ENCODE assay signal across 36 mouse cellular contexts in genomic region chr10:95870782-95871181, GRCm38 (mm10). TPM values are rescaled to one million over a fixed set of nuclear protein-coding genes. Genes with fewer than 3 reads are reported as not detected.
"Had no signal": no experiment of that assay in that cellular context is flagged by ENCODE, and none has a peak within 500 bp of the region (broad histone marks: within the 10 kb centered on the region; RNA-seq: fewer than 3 reads in every experiment).

No protein-coding gene starts in this region.

- H3K27ac ChIP-seq: gastrocnemius, adult 2 months; heart, adult 2 months; heart, embryonic 13.5 days; heart, embryonic 15.5 days; hindbrain, embryonic 13.5 days; hindbrain, embryonic 15.5 days; hindbrain, postnatal 0 days; kidney, embryonic 15.5 days; kidney, postnatal 0 days; limb, embryonic 10.5 days; limb, embryonic 12.5 days had no signal

- H3K4me3 ChIP-seq: gastrocnemius, adult 2 months; heart, adult 2 months; heart, embryonic 13.5 days; heart, embryonic 15.5 days; hindbrain, embryonic 13.5 days; hindbrain, embryonic 15.5 days; kidney, embryonic 15.5 days; limb, embryonic 10.5 days; limb, embryonic 12.5 days had no signal

- H3K36me3 ChIP-seq: heart, embryonic 13.5 days; heart, embryonic 15.5 days; hindbrain, embryonic 13.5 days; hindbrain, embryonic 15.5 days; kidney, embryonic 15.5 days; limb, embryonic 10.5 days; limb, embryonic 12.5 days had no signal

- H3K4me1 ChIP-seq: heart, embryonic 13.5 days; heart, embryonic 15.5 days; hindbrain, embryonic 13.5 days; hindbrain, embryonic 15.5 days; kidney, embryonic 15.5 days; limb, embryonic 10.5 days; limb, embryonic 12.5 days had no signal

- H3K4me2 ChIP-seq: heart, embryonic 11.5 days; heart, embryonic 13.5 days; heart, embryonic 15.5 days; hindbrain, embryonic 13.5 days; hindbrain, embryonic 15.5 days; kidney, embryonic 15.5 days; limb, embryonic 12.5 days had no signal

- H3K27me3 ChIP-seq: heart, embryonic 13.5 days; heart, embryonic 15.5 days; hindbrain, embryonic 13.5 days; hindbrain, embryonic 15.5 days; kidney, embryonic 15.5 days; limb, embryonic 12.5 days had no signal

- H3K9ac ChIP-seq: heart, embryonic 13.5 days; heart, embryonic 15.5 days; hindbrain, embryonic 13.5 days; hindbrain, embryonic 15.5 days; kidney, embryonic 15.5 days; limb, embryonic 12.5 days had no signal

- DNase-seq: gastrocnemius, adult 2 months; gastrocnemius, postnatal 10 days; gastrocnemius, postnatal 25 days; heart, adult 11 months; heart, adult 2 months; heart, postnatal 14 days; heart, postnatal 36 days; kidney, adult 11 months; kidney, adult 2 months; kidney, adult 9 months; kidney, postnatal 14 days; kidney, postnatal 36 days; layer of hippocampus, adult 9-11 months; layer of hippocampus, postnatal 36 days had no signal

- H3K9me3 ChIP-seq: heart, embryonic 13.5 days; heart, embryonic 15.5 days; hindbrain, embryonic 13.5 days; hindbrain, embryonic 15.5 days; kidney, embryonic 15.5 days; limb, embryonic 10.5 days; limb, embryonic 12.5 days had no signal

- ATAC-seq: hindbrain, postnatal 0 days; intestine, embryonic 16.5 days had no signal

RNA-seq across cellular contexts. Expression of gene Gm33543, which starts 28.1 kb away (rescaled TPM):
- total RNA-seq: gastrocnemius, postnatal 4 days; hematopoietic stem cell, adult 5-6 weeks; hindbrain, postnatal 0 days; layer of hippocampus, adult 8-10 months; layer of hippocampus, postnatal 14 days; layer of hippocampus, postnatal 36 days; left cerebral cortex, postnatal 10 days; left cerebral cortex, postnatal 25 days had no signal
- polyA plus RNA-seq: frontal cortex, adult 2 months; heart, embryonic 11.5 days; heart, embryonic 13.5 days; heart, embryonic 15.5 days; hindbrain, embryonic 11.5 days; hindbrain, embryonic 13.5 days; hindbrain, embryonic 15.5 days; intestine, embryonic 14.5 days; intestine, embryonic 16.5 days; large intestine, adult 2 months; limb, embryonic 10.5 days; limb, embryonic 12.5 days; limb, embryonic 14.5 days had no signal
